Mouse (Mus musculus): ENCODE measurements at regions not wholly inside any gene's neighbourhood (a gene's known extent, or its start where the extent isn't known, plus 50 kb on each side); places are given as distances from the start of the nearest gene placed in this dataset.

DNA sequence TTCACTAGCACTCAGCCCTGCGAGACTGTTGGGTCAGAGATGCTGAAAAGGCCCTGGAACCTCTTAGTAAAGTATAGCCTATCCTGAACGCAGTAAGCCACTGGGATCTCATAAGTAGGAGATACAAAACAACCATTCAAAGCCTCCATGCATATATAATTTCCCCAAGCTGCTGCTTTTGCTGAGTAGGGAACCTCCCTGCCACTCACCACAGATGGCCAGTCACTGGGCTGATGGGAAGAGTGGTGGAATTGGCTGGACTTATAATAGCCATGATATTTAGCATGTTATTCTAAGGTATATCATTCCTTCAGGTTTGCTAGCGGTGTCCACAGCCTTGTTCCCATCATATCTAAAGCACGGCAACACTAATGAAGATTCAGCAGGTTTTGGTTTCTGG lies 135.8 kb downstream of the Usp31 start:
- TF ChIP-seq POLR2A (IDR thresholded peaks at IDR 0.05; ENCODE audit: borderline replicate concordance, extremely low read depth, insufficient read depth, insufficient read length, poor library complexity, severe bottlenecking) (no peak), CTCF (IDR thresholded peaks at IDR 0.05; ENCODE audit: borderline replicate concordance, extremely low read depth, insufficient read depth, insufficient read length) (no peak)

Data from brain, embryonic 14.5 days (tissue).